Mouse (Mus musculus): ENCODE measurements at regions not wholly inside any gene's neighbourhood (a gene's known extent, or its start where the extent isn't known, plus 50 kb on each side); places are given as distances from the start of the nearest gene placed in this dataset.

GRCm38 (mm10) chr1:184484801-184485200, 247.6 kb downstream of the Hlx start:
- 81% methylated on average over 8 of the region's 8 CpGs for WGBS
- ATAC-seq, result no peak
- Histone ChIP-seq H3K4me2 (no peak overlapping the region), H3K9me3 (replicated peaks) (no peaks in the 10 kb centered on the region), H3K4me1 (no peaks in the 10 kb centered on the region), H3K27me3 (no peaks in the 10 kb centered on the region), H3K27ac (no peak overlapping the region), H3K4me3 (no peak overlapping the region), H3K36me3 (ENCODE audit: poor library complexity, severe bottlenecking) (no peaks in the 10 kb centered on the region), H3K9ac (no peak overlapping the region)

GRCm38 (mm10) chr1:184483371-184483770, 249.0 kb downstream of the Hlx start:
- H3K9me3 ChIP-seq (replicated peaks), result no peaks in the 10 kb centered on the region
- WGBS, result 55% methylated on average over 7 of the region's 7 CpGs
- H3K27me3 ChIP-seq, result no peaks in the 10 kb centered on the region
- no peak overlapping the region for H3K4me2 ChIP-seq
- H3K4me3 ChIP-seq, result no peak overlapping the region
- H3K4me1 ChIP-seq, result no peaks in the 10 kb centered on the region
- no peaks in the 10 kb centered on the region for H3K36me3 ChIP-seq (ENCODE audit: poor library complexity, severe bottlenecking)
- ATAC-seq, result no peak
- no peak overlapping the region for H3K27ac ChIP-seq
- no peak overlapping the region for H3K9ac ChIP-seq

GRCm38 (mm10) chr1:184482026-184482425, 250.4 kb downstream of the Hlx start:
- whole genome bisulfite sequencing, result 86% methylated on average over 9 of the region's 9 CpGs
- H3K9me3 ChIP-seq (replicated peaks), result no peaks in the 10 kb centered on the region
- no peak for ATAC-seq
- no peak overlapping the region for H3K9ac ChIP-seq
- no peak overlapping the region for H3K4me2 ChIP-seq
- no peaks in the 10 kb centered on the region for H3K27me3 ChIP-seq
- H3K27ac ChIP-seq, result no peak overlapping the region
- no peak overlapping the region for H3K4me3 ChIP-seq
- no peaks in the 10 kb centered on the region for H3K4me1 ChIP-seq
- H3K36me3 ChIP-seq (ENCODE audit: poor library complexity, severe bottlenecking), result no peaks in the 10 kb centered on the region

- ATAC-seq, result no peak
- Histone ChIP-seq H3K27me3 (no peaks in the 10 kb centered on the region), H3K36me3 (ENCODE audit: poor library complexity, severe bottlenecking) (no peaks in the 10 kb centered on the region), H3K9ac (no peak overlapping the region), H3K4me2 (no peak overlapping the region), H3K27ac (no peak overlapping the region), H3K4me1 (no peaks in the 10 kb centered on the region), H3K9me3 (replicated peaks) (no peaks in the 10 kb centered on the region), H3K4me3 (no peak overlapping the region)
- WGBS, result 88% methylated on average over 9 of the region's 9 CpGs
Measured at GRCm38 (mm10) chr1:184480571-184481220, 251.7 kb downstream of the Hlx start.

GRCm38 (mm10) chr1:184478006-184478405, 254.4 kb downstream of the Hlx start:
- H3K4me1 ChIP-seq, result no peaks in the 10 kb centered on the region
- no peak for ATAC-seq
- no peak overlapping the region for H3K4me2 ChIP-seq
- H3K9me3 ChIP-seq (replicated peaks), result no peaks in the 10 kb centered on the region
- H3K9ac ChIP-seq, result no peak overlapping the region
- no peak overlapping the region for H3K4me3 ChIP-seq
- no peak overlapping the region for H3K27ac ChIP-seq
- H3K36me3 ChIP-seq (ENCODE audit: poor library complexity, severe bottlenecking), result no peaks in the 10 kb centered on the region
- no peaks in the 10 kb centered on the region for H3K27me3 ChIP-seq
- 86% methylated on average over 7 of the region's 7 CpGs for WGBS

DNA sequence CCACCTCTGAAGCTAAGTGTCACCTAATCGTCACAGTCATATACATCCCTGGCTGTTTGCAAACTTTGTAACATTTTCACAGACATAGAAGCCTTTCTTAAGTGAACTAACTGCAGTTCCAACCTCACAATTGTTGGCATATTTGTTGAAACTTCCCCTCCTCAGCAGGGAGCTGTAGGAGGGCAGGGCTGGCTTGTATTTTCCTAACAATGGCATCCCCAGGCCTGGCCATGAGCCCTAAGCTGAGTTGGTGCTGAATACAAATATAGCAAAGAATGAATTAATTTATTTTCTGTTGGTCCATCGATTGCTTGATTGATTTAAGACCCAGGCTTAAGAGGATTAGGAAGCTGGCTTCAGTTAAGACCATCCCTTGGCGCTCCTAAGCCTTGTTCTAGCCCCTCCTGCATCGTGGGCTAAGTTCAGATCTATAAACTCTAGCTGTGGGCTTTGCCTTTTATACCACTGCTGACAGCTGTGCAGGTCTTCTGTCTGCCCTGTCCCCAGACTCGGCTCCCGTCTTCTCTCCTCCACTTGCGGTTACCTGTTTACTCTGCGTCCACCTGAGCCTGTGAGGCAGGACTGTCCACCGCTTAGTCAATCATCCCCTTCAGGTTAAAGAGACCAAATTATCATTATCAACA, 269.8 kb downstream of the Hlx start:
- no peak for ATAC-seq
- H3K9ac ChIP-seq, result no peak overlapping the region
- 33% methylated on average over 9 of the region's 9 CpGs for WGBS
- no peak overlapping the region for H3K4me3 ChIP-seq
- no peaks in the 10 kb centered on the region for H3K9me3 ChIP-seq (replicated peaks)
- H3K27ac ChIP-seq, result no peak overlapping the region
- no peaks in the 10 kb centered on the region for H3K36me3 ChIP-seq (ENCODE audit: poor library complexity, severe bottlenecking)
- no peak overlapping the region for H3K4me2 ChIP-seq
- H3K4me1 ChIP-seq, result no peaks in the 10 kb centered on the region
- H3K27me3 ChIP-seq, result no peaks in the 10 kb centered on the region; the same call in 1 of the 2 replicates

DNA sequence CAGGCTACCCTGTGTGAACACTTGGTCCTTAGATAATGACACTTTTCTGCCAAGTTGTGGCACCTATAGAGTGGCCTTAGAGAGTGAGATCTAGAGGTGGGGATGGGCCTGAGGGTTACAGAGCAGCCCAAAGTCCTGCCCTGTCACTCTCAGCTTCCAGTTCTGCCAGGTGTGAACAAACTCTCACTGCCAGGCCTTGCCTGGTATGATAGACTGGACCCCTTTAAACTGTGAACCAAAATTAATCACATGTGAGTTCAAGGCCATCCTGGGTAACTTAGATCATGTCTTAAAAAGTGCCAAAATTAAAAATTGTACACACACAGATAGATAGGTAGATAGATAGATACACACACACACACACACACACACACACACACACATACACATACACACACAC, 271.0 kb downstream of the Hlx start:
- Histone ChIP-seq H3K9me3 (replicated peaks) (no peaks in the 10 kb centered on the region), H3K27me3 (no peaks in the 10 kb centered on the region; the same call in 1 of the 2 replicates), H3K4me3 (no peak overlapping the region), H3K4me2 (no peak overlapping the region), H3K27ac (no peak overlapping the region), H3K36me3 (ENCODE audit: poor library complexity, severe bottlenecking) (no peaks in the 10 kb centered on the region), H3K4me1 (no peaks in the 10 kb centered on the region), H3K9ac (no peak overlapping the region)
- ATAC-seq, result no peak

- Histone ChIP-seq H3K9me3 (replicated peaks) (no peaks in the 10 kb centered on the region), H3K4me3 (no peak overlapping the region), H3K27ac (no peak overlapping the region), H3K4me2 (no peak overlapping the region), H3K27me3 (no peaks in the 10 kb centered on the region; the same call in 1 of the 2 replicates), H3K9ac (no peak overlapping the region), H3K36me3 (ENCODE audit: poor library complexity, severe bottlenecking) (no peaks in the 10 kb centered on the region), H3K4me1 (no peaks in the 10 kb centered on the region)
- ATAC-seq, result no peak
- WGBS, result 92% methylated on average over 8 of the region's 8 CpGs
Measured at GRCm38 (mm10) chr1:184456727-184457126, 275.7 kb downstream of the Hlx start.

DNA sequence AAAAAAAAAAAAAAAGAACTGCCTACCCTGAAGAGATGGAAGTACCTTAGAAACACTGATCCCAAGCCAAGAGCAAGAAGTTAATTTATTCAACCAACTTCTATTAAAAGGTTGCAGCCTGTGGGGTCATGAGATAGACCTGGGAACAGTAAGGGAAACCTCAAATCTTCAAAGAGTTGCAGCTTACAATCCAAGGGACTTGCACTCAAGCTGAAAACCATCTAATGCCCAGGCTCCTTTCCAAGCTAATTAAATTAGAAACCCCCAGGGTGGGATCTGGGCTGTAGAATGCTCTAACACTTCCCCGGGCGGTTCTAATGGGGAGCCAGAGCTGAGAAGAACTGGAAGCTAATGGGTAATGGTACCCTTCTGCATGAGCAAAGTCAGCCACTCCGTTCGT, 278.0 kb downstream of the Hlx start:
- Histone ChIP-seq H3K9ac (no peak overlapping the region), H3K36me3 (ENCODE audit: poor library complexity, severe bottlenecking) (no peaks in the 10 kb centered on the region), H3K27me3 (no peaks in the 10 kb centered on the region), H3K4me3 (no peak overlapping the region), H3K27ac (no peak overlapping the region), H3K4me1 (no peaks in the 10 kb centered on the region), H3K9me3 (replicated peaks) (no peaks in the 10 kb centered on the region), H3K4me2 (no peak overlapping the region)
- 64% methylated on average over 4 of the region's 4 CpGs for WGBS
- no peak for ATAC-seq

DNA sequence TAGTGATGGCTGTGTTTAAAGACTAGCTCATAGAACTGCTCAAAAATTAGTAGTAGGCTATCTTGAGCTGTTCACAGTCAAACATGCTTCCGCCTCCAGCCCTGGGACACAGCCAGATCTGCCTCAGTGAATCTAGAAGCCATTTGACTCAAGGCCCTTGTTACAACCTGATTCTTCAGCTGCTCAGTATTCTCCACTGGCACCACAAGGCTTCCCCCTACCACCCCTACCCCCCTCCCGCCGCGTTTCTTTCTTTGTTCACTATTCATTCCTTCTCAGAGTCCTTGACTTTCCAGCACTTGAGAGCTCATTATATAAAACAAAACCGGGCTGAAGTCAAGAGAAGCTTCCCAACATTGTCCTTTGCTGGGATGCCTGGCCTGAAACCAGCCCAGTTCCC, 278.7 kb downstream of the Hlx start:
- no peaks in the 10 kb centered on the region for H3K27me3 ChIP-seq
- H3K27ac ChIP-seq, result no peak overlapping the region
- no peaks in the 10 kb centered on the region for H3K36me3 ChIP-seq (ENCODE audit: poor library complexity, severe bottlenecking)
- 22% methylated on average over 5 of the region's 5 CpGs for WGBS
- H3K4me1 ChIP-seq, result no peaks in the 10 kb centered on the region
- H3K4me3 ChIP-seq, result no peak overlapping the region
- H3K9ac ChIP-seq, result no peak overlapping the region
- ATAC-seq, result no peak
- no peak overlapping the region for H3K4me2 ChIP-seq
- H3K9me3 ChIP-seq (replicated peaks), result no peaks in the 10 kb centered on the region

- no peak overlapping the region for H3K27ac ChIP-seq
- no peak overlapping the region for H3K4me3 ChIP-seq
- H3K4me1 ChIP-seq, result no peaks in the 10 kb centered on the region
- H3K4me2 ChIP-seq, result no peak overlapping the region
- ATAC-seq, result no peak
- H3K36me3 ChIP-seq (ENCODE audit: poor library complexity, severe bottlenecking), result no peaks in the 10 kb centered on the region
- H3K27me3 ChIP-seq, result no peaks in the 10 kb centered on the region
- no peaks in the 10 kb centered on the region for H3K9me3 ChIP-seq (replicated peaks)
- H3K9ac ChIP-seq, result no peak overlapping the region
- 94% methylated on average over 9 of the region's 9 CpGs for WGBS
Measured at GRCm38 (mm10) chr1:184453061-184453460, 279.4 kb downstream of the Hlx start.

DNA sequence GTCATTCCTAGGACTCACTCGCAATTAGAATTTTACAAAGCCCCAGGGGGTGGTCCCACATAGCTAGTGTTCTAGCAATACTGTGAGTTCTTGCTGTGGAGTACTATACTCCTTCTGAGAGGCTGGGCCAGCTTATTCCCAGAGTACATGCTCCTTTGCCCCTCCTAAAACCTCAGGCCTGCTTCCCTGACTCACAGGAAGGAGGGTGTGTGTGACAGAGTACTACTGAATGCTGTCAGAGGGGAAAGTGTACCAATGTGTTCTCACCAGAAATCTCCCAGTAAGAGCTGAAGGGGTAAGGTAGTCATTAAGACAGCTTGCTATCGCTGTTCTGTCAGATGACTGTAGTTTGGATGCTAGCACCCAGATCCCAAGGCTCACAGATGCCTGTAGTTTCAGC, 280.7 kb downstream of the Hlx start:
- Histone ChIP-seq H3K27me3 (no peaks in the 10 kb centered on the region), H3K9me3 (replicated peaks) (no peaks in the 10 kb centered on the region), H3K4me3 (no peak overlapping the region), H3K4me1 (no peaks in the 10 kb centered on the region), H3K9ac (no peak overlapping the region), H3K36me3 (ENCODE audit: poor library complexity, severe bottlenecking) (no peaks in the 10 kb centered on the region), H3K27ac (no peak overlapping the region), H3K4me2 (no peak overlapping the region)
- 77% methylated on average over 2 of the region's 2 CpGs for WGBS
- ATAC-seq, result no peak

DNA sequence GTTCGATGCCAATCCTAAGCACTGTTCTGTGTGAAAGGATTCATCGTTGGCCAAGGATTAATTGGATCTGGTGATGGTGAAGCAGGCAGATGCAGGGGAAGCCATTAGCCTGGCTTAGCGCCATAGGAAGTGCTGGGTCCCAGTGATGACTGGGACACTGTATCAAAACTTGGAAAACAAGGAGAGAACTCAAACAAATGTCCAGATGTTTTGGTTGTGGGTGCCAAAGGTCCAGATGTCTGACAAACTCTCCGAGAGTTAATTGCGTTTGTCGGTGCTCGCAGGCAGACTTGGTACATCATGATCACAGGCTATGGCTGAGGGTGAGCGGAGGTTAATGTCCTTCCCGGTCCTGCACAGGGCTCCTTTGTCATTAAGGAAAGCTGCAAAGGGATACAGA, 283.4 kb downstream of the Hlx start:
- H3K27me3 ChIP-seq, result no peaks in the 10 kb centered on the region
- no peaks in the 10 kb centered on the region for H3K4me1 ChIP-seq
- ATAC-seq, result no peak
- H3K36me3 ChIP-seq (ENCODE audit: poor library complexity, severe bottlenecking), result no peaks in the 10 kb centered on the region
- H3K9me3 ChIP-seq (replicated peaks), result no peaks in the 10 kb centered on the region
- H3K4me2 ChIP-seq, result no peak overlapping the region
- H3K4me3 ChIP-seq, result no peak overlapping the region
- H3K9ac ChIP-seq, result no peak overlapping the region
- no peak overlapping the region for H3K27ac ChIP-seq
- WGBS, result 90% methylated on average over 9 of the region's 9 CpGs

All from forebrain, embryonic 13.5 days (tissue).